Mouse (Mus musculus) hindbrain, embryonic 15.5 days (tissue): ENCODE measurements around the gene Fzr1. TPM values are rescaled to one million over a fixed set of nuclear protein-coding genes. Genes with fewer than 3 reads are reported as not detected.

Experiments used
- ATAC-seq: fragments of 200-750 bp; cut with Nextera tagmentation; 2 replicates; pipeline ENCODE4 v1.8.0; 2017; ENCODE audit warnings: low read depth, moderate number of reproducible peaks, moderate TSS enrichment; ENCODE audit not compliant: low FRiP score
- H3K27ac ChIP-seq: fragments of 300-500 bp; sonication (generic); replicated peaks from 2 replicates; pipeline ENCODE4 v1.5.1; 2015; ENCODE audit warnings: mild to moderate bottlenecking, inconsistent platforms
- H3K27me3 ChIP-seq: fragments of 300-500 bp; sonication (generic); 2 replicates; pipeline ENCODE4 v1.6.1; 2015; ENCODE audit warnings: control low read depth, inconsistent platforms
- H3K36me3 ChIP-seq: fragments of 300-500 bp; sonication (generic); 2 replicates; pipeline ENCODE4 v1.6.1; 2015; ENCODE audit warnings: control low read depth, inconsistent platforms
- H3K4me1 ChIP-seq: fragments of 300-500 bp; sonication (generic); replicated peaks from 2 replicates; pipeline ENCODE4 v1.6.1; 2015; ENCODE audit warnings: control low read depth, inconsistent platforms
- H3K4me2 ChIP-seq: fragments of 300-500 bp; sonication (generic); 2 replicates; pipeline ENCODE4 v1.6.1; 2015; ENCODE audit warnings: moderate library complexity, mild to moderate bottlenecking, inconsistent platforms
- H3K4me3 ChIP-seq: fragments of 300-500 bp; sonication (generic); 2 replicates; pipeline ENCODE4 v1.5.1; 2015; ENCODE audit warnings: mild to moderate bottlenecking, inconsistent platforms
- H3K9ac ChIP-seq: fragments of 300-500 bp; sonication (generic); 2 replicates; pipeline ENCODE4 v1.6.1; 2015; ENCODE audit warnings: inconsistent platforms
- H3K9me3 ChIP-seq: fragments of 300-500 bp; sonication (generic); 2 replicates; pipeline ENCODE4 v1.6.1; 2016; ENCODE audit warnings: control low read depth, inconsistent platforms
- WGBS: fragments of 180-500 bp; shearing (Covaris S2); methylation state at CpG from one replicate; pipeline ENCODE4 v1.1.7; 2015; 5-methylcytosine and 5-hydroxymethylcytosine counted together
- polyA plus RNA-seq: library from polyadenylated mRNA; unstranded; fragments of >200 nt; fragmentation: Nextera tagmentation; extraction: Ambion mirVana; gene quantifications from 2 replicates; pipeline ENCODE4 v1.2.1, GENCODE M21; 2015

Fzr1 gene
- polyA plus RNA-seq, 1 experiment from 2014 or later: 152 TPM

DNA sequence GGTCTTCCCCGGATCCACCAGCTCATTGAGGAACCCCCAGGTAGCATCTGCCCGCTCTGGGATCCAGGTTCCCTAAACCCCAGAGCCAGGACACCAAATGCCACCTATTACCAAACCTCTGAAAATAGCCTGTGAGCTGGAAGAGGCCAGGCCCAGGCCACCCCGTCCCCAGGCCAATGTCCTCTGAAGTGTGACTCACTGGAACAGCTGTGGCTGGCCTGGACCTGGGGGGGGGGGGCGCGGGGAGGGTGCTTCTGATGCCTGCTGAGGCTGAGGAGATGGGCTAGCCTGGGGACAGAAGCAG is 43.4 kb upstream of the Fzr1 start:
- H3K4me1 ChIP-seq: peaks cover 54% of the 10 kb centered on the region
- H3K27ac ChIP-seq: no peak overlapping the region
- H3K4me2 ChIP-seq: no peak overlapping the region
- ATAC-seq: no peak
- H3K9me3 ChIP-seq: no peaks in the 10 kb centered on the region
- 0 out of 2 replicates have a peak, but pooled peaks cover 7% of the 10 kb centered on the region for H3K27me3 ChIP-seq
- H3K36me3 ChIP-seq: no peaks in the 10 kb centered on the region
- H3K4me3 ChIP-seq: no peak overlapping the region
- WGBS: 82% methylated on average over 5 of the region's 5 CpGs
- H3K9ac ChIP-seq: no peak overlapping the region

DNA sequence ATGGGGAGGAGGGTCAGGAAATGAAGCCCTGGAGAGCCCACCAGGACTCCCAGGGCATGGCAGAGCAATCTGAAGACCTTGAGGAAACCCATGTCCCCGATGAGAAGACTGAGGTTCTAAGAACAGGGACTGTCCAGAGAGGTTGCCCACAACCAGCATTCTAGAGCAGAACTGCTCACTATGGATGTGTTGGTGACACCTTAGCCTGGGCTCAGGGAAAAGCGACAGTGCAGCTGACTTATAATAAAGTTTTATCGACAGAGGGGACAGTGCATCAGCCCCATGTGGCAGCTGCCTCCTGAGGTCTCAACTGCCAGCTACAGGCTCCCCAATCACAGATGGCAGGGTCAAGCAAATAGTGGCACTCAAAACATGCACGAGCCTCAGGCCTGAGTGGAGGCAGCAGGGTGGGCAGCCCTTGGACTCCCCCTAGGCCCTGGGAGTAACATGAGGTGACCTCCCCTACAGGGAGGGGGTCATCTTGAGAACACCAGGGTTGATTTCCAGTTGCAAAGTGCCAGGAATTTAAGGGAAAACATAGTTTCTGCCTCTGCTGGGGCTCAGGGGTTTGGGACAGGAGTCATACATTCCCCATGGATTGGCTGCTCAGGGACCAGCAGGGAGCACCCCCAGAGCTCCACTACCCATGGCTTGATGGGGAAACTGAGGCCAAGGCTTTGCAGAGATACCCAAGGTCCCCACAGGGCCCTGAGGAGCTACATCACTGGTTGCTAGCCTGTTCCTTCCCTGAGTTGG is 42.9 kb upstream of the Fzr1 start:
- Histone ChIP-seq H3K4me2 (no peak overlapping the region), H3K9me3 (no peaks in the 10 kb centered on the region), H3K4me3 (no peak overlapping the region), H3K9ac (no peak overlapping the region), H3K27me3 (0 out of 2 replicates have a peak, but pooled peaks cover 7% of the 10 kb centered on the region), H3K36me3 (no peaks in the 10 kb centered on the region), H3K27ac (no peak overlapping the region), H3K4me1 (peaks cover 54% of the 10 kb centered on the region)
- 74% methylated on average over 4 of the region's 4 CpGs for WGBS
- no peak for ATAC-seq

DNA sequence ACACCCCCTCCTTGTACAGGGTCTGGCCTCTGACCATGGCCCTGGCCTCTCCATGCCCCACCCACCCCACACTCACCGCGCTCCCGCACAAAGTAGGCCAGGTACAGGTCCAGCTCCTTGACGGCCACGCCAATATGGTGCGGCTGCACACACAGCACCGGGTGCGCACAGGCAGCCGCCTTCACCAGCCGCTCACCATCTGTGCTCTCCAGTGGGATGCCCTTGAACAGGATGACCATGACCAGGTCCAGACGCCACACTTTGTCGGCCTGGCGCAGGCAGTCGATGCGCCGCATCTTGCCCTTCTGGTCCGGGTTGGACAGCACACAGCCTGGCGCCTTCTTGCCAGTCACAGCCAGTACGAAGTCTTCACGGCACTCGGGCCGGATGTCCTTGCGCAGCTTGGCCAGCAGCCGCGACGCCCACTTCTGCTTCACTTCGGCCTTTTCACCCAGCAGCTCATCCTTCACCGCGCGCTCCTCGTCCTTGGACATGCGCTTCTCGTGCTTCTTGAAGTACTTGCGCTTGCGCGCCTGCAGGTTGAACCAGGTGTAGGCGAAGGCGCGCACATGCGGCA is 42.0 kb upstream of the Fzr1 start:
- H3K27me3 ChIP-seq: 0 out of 2 replicates have a peak, but pooled peaks cover 3% of the 10 kb centered on the region
- no peaks in the 10 kb centered on the region for H3K36me3 ChIP-seq
- H3K4me3 ChIP-seq: no peak overlapping the region
- peaks cover 53% of the 10 kb centered on the region for H3K4me1 ChIP-seq
- H3K4me2 ChIP-seq: no peak overlapping the region
- ATAC-seq: no peak
- no peak overlapping the region for H3K27ac ChIP-seq
- H3K9ac ChIP-seq: no peak overlapping the region
- 85% methylated on average over 40 of the region's 40 CpGs for WGBS
- no peaks in the 10 kb centered on the region for H3K9me3 ChIP-seq

DNA sequence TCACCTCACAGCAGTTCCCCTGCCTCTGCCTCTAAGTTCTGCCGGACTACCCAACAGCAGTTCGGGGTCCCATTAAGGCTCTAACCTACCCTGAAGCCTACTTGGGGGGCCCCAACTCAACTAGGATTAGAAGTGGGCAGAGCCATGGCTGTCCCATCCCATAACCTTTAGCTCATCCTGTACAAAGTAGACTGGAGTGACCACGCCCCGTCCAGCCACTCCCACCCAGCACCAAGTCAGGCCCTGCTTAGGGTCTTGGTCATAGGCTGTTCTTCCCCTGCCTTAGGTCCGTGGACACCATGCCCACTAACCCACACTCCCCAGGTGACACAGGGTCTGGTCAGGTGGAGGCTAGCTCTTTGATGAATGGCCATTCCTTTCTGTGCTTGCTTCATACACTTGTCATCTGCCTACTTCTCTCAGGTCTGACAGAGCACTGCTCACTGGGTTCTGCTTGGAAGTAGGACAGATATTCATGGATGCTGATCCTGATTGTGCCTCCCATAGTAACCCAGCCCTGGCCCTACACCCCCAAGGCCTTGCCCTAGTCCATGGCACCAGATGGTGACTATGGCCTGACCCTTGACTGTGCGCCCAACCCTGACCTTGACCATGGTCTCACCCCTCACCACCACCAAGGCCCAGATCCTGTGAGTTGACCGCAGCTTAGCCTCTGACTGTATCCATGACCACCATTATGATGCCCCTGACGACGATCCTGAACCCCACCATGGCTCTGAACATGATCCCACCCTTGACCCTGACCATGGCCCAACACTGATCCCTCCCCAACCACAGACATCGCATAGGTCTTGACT is 41.0 kb upstream of the Fzr1 start:
- Histone ChIP-seq H3K4me3 (no peak overlapping the region), H3K9me3 (no peaks in the 10 kb centered on the region), H3K36me3 (no peaks in the 10 kb centered on the region), H3K4me1 (peaks cover 49% of the 10 kb centered on the region), H3K9ac (no peak overlapping the region), H3K4me2 (no peak overlapping the region), H3K27ac (0 out of 2 replicates have a peak overlapping the region, but pooled peaks have one; percentile 15), H3K27me3 (no peaks in the 10 kb centered on the region)
- 87% methylated on average over 10 of the region's 10 CpGs for WGBS
- no peak for ATAC-seq

DNA sequence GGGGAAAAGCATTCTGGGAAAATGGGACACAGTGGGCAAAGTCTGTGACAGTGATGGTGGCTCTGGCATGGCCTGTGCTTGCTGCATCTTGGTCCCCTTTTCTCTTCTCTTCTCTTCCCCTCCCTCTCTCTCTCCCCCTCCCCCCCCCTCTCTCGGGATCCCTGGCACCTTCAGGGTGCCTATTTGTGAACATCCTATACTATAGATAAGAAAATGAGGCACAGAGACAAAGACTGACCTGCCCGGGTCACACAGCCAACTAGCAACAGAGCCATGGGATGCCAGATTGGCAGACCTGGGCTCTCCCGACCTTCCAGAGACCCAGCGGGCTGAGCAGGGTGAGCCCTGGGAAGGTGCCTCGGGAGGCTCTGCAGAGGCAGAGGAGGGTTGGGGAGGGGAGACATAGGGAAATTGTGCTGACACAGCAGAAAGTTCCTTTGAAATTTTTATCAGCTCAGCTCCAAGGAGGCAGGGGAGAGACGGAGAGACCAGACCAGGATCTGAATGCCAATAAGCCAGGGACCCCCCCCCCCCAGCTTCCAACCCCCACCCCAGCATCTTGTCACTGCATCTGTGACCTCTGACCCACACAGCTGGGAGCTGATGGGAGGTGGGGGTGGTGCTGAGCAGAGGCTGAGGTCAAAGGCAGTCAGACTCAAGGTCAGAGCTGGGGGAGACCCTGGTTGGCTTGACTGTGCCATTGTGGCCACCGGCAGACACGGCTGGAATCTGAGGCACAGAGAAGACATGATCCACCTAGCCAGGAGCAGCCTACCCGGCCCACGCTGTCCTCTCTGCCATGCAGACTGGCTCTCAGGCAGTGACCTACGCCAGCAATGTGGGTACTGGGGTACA is 40.1 kb upstream of the Fzr1 start:
- Histone ChIP-seq H3K9ac (no peak overlapping the region), H3K4me2 (no peak overlapping the region), H3K27ac (peak overlapping the region; percentile 71; the same call in 1 of the 2 replicates), H3K9me3 (no peaks in the 10 kb centered on the region), H3K4me1 (peaks cover 52% of the 10 kb centered on the region), H3K4me3 (no peak overlapping the region), H3K36me3 (no peaks in the 10 kb centered on the region), H3K27me3 (no peaks in the 10 kb centered on the region)
- WGBS: 38% methylated on average over 11 of the region's 11 CpGs
- no peak for ATAC-seq

DNA sequence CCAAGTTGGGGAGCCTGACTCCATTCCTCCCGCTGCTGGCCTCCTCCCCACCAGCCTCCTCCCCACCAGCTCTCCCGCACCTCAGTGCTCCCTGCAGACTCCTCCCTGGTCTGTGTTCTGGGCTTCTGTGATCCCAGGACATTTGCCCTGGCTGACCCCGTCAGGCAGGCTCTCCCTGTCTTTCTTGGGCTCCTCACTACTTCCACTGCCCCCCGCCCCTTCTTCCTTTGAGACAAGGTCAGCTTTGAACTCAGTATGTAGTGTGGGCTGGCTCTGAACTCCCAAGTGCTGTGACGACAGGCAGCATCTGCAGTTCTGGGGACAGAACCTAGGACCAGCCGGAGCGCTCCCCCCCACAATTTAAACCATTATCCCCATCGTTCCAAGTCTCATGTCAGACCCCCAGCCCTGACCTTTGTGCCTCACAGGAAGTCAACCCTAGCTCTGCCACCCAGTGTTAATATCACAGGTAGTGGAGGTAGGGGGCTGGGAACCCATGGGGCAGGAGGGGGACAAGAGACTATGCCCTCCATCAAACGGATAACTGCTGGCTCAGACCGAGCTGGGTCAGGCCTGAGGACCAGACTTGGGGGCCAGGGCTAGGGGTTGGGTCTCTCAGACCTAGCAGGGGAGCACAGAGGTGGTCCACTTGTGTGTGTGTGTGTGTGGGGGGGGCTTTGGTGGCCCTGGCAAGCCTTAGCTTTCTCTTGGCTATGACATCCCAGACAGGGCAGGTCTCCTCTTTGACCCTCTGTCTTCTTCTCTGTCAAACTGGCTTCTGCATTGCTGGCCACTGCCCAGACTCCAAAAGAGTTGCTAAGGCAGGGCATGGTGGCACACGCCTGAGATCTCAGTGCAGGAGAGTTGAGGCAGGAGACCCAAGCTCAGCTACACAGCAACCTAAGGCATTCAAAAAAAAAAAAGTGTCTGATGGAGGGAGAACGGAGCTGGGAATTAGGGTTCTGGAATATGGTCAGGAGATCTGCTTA is 39.2 kb upstream of the Fzr1 start:
- WGBS: 49% methylated on average over 12 of the region's 12 CpGs
- peak overlapping the region; percentile 20 for H3K4me3 ChIP-seq
- peak overlapping the region; percentile 2; the same call in 1 of the 2 replicates for H3K9ac ChIP-seq
- peaks cover 61% of the 10 kb centered on the region for H3K4me1 ChIP-seq
- ATAC-seq: no peak
- peak overlapping the region; percentile 71 for H3K27ac ChIP-seq
- H3K36me3 ChIP-seq: no peaks in the 10 kb centered on the region
- H3K9me3 ChIP-seq: no peaks in the 10 kb centered on the region
- no peaks in the 10 kb centered on the region for H3K27me3 ChIP-seq
- peak overlapping the region; percentile 49 for H3K4me2 ChIP-seq

DNA sequence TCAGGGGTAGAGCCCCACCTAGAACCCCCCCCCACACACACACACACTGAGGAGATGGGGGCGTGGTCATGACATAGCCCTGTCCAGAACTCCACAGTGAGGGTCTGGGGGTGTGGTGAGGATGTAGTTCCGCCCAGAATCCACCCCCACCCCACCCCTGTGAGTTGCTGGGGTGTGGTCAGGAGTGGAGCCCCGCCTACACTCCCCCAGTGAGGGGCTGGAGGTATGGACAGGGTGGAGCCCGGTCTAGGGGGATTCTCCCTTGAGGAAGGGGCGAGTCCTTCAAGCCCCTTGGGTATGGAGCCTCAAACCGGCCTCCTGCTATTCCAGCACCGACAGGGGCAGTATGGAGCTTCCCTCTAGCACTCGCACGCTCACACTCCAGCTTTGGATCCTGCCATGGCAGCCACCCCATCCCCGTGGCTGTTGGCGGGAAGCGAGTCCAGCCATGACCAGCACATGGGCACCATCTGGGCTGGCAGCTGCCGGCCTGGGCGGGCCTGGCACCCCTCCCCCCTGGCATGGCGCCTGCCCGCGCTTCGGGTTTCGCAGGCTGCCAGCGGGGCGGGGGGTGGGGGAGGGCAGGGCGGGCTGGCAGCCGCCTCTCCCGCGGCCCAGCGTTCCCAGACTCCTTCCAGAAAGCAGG is 38.4 kb upstream of the Fzr1 start:
- Histone ChIP-seq H3K9ac (peak overlapping the region; percentile 2; the same call in 1 of the 2 replicates), H3K4me2 (peak overlapping the region; percentile 49), H3K4me3 (peak overlapping the region; percentile 20), H3K27ac (peak overlapping the region; percentile 71), H3K27me3 (no peaks in the 10 kb centered on the region), H3K36me3 (no peaks in the 10 kb centered on the region), H3K9me3 (no peaks in the 10 kb centered on the region), H3K4me1 (peaks cover 68% of the 10 kb centered on the region)
- WGBS: 2% methylated on average over 26 of the region's 26 CpGs
- ATAC-seq: peak; percentile 76

DNA sequence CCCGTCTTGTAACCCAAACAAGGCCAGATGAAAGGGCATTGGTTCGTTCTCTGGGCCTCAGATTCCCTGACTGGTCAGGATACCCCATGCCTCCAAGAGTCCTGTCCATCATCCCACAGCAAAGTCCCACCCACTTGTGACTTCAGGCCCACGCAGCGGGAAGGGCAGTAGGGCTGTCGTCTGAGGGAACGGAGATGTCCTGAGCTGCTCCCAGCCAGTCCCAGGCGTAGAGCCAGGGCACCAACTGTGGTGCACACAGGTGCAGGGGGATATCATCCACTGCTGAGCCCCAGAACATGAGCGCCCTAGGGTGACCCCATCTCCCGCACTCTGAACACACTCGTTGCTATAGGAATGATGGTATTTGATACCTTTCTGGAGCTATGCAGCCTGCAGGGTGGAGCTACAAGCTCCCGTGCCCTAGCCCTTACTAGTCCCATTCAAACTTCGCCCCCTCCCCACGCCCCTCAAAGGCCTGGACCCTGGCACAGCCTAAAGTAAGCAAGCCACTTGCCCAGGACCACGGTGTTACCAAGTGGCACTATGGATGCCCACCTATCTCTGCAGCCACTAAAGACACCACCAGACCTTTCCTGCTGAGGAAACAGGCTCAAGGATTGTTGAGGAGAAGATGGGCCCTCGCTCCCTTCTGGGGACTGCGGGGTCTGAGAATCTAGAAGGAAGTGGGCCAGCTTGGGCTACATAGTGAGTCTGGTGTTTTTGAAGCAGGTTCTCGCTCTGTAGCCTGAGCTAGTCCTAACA is 37.4 kb upstream of the Fzr1 start:
- no peak overlapping the region for H3K4me3 ChIP-seq
- H3K27me3 ChIP-seq: no peaks in the 10 kb centered on the region
- no peaks in the 10 kb centered on the region for H3K9me3 ChIP-seq
- no peaks in the 10 kb centered on the region for H3K36me3 ChIP-seq
- H3K4me2 ChIP-seq: no peak overlapping the region
- ATAC-seq: no peak
- peak overlapping the region; percentile 71; the same call in 1 of the 2 replicates for H3K27ac ChIP-seq
- 64% methylated on average over 17 of the region's 17 CpGs for WGBS
- H3K9ac ChIP-seq: no peak overlapping the region
- peaks cover 78% of the 10 kb centered on the region for H3K4me1 ChIP-seq

DNA sequence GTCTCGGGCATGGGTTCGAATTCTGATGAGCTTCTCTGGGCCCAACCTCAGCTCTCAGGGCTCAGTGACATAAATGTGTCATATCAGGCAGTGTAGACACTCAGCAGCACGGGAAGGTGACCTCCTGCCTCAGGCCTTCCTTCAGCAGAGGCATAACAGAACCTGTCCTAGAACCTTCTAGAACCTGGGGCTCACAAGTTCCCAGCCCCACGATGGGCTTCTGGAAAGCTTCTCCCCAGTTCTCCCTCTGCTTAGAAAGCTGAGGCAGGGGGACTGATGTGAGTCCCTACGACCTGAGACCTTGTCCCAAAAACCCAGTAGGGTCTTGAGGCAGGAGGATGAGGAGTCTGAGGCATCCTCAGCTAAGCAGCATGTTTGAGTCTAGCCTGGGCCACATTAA is 36.8 kb upstream of the Fzr1 start:
- ATAC-seq: no peak
- no peak overlapping the region for H3K4me3 ChIP-seq
- no peaks in the 10 kb centered on the region for H3K27me3 ChIP-seq
- H3K36me3 ChIP-seq: no peaks in the 10 kb centered on the region
- H3K4me1 ChIP-seq: peaks cover 84% of the 10 kb centered on the region
- no peak overlapping the region for H3K4me2 ChIP-seq
- no peaks in the 10 kb centered on the region for H3K9me3 ChIP-seq
- no peak overlapping the region for H3K27ac ChIP-seq
- no peak overlapping the region for H3K9ac ChIP-seq
- 80% methylated on average over 5 of the region's 5 CpGs for whole genome bisulfite sequencing

DNA sequence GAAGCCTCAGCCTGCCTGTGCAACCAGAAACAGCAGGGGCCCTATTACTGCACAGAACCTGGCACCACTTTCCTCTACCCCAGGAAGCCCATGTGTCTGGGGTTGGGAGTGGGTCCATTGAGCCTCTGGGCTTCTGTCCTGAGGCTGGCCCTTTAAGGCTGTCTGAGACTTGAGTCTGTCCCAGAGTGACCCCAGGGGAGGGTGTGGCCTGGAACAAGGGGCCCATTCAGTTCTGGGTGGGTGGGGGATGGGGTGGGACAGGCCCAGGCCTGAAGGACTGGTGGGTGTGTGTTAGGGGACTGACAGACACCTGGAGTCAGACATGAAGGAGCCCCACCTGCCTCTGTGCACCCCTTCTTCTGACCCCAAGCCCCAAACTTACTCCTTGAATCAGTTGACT is 36.4 kb upstream of the Fzr1 start:
- no peak overlapping the region for H3K4me3 ChIP-seq
- no peaks in the 10 kb centered on the region for H3K9me3 ChIP-seq
- peaks cover 88% of the 10 kb centered on the region for H3K4me1 ChIP-seq
- H3K27ac ChIP-seq: no peak overlapping the region
- no peak overlapping the region for H3K9ac ChIP-seq
- ATAC-seq: no peak
- no peak overlapping the region for H3K4me2 ChIP-seq
- H3K27me3 ChIP-seq: no peaks in the 10 kb centered on the region
- no peaks in the 10 kb centered on the region for H3K36me3 ChIP-seq
